Mouse (Mus musculus) heart, postnatal 0 days (tissue): ENCODE measurements around the gene Rhpn2.

Source experiments
- CTCF ChIP-seq: IDR thresholded peaks from 2 replicates; pipeline ENCODE4 v1.5.1; 2016; ENCODE audit warnings: antibody characterized with exemption, control low read depth, low read depth
- EP300 ChIP-seq: IDR thresholded peaks from 2 replicates; pipeline ENCODE4 v1.6.1; 2016; ENCODE audit warnings: antibody characterized with exemption, low read depth

- TF ChIP-seq CTCF: no peak
- no peak for TF ChIP-seq EP300
Observed at GRCm38 (mm10) chr7:35372483-35373017, 38.6 kb downstream of the Rhpn2 start.
